Mouse (Mus musculus) adrenal gland, postnatal 36 days (tissue): ENCODE measurements around the gene Jmjd4. TPM values are rescaled to one million over a fixed set of nuclear protein-coding genes. Genes with fewer than 3 reads are reported as not detected.

Experiments
- DNase-seq, 2 experiments: peaks; one replicate each; pipeline ENCODE4 v3.0.0; 2021; ENCODE audit warnings: mixed read lengths in 1 of 2
- long read RNA-seq, 2 experiments: library from polyadenylated mRNA; stranded (forward); transcript quantifications; one replicate each; pipeline ENCODE4 v2.0.0; 2021; ENCODE audit warnings: borderline sequencing depth in 2 of 2
- total RNA-seq, 2 experiments: library from RNA; stranded (reverse); gene quantifications; 2 replicates each; pipeline ENCODE4 v1.2.3; 2021

Jmjd4 gene
- 1 to 10 TPM; 9.2 to 9.3 TPM for total RNA-seq
- long read RNA-seq, experiment 1, full-length matches to known transcripts: 9 of 13 reads
- long read RNA-seq, experiment 1, partial matches to known transcripts: 1 of 13 reads
- long read RNA-seq, experiment 1, other reads (novel, unspliced or antisense): 3 of 13 reads
- long read RNA-seq, experiment 2, full-length matches to known transcripts: 2 of 3 reads
- long read RNA-seq, experiment 2, partial matches to known transcripts: 0 of 3 reads
- long read RNA-seq, experiment 2, other reads (novel, unspliced or antisense): 1 of 3 reads

GRCm38 (mm10) chr11:59449741-59450229, at the start of gene Jmjd4:
Gene Jmjd4 (plus strand): TSS chr11:59450045.
- peak; percentile 93 to 94 for DNase-seq

DNA sequence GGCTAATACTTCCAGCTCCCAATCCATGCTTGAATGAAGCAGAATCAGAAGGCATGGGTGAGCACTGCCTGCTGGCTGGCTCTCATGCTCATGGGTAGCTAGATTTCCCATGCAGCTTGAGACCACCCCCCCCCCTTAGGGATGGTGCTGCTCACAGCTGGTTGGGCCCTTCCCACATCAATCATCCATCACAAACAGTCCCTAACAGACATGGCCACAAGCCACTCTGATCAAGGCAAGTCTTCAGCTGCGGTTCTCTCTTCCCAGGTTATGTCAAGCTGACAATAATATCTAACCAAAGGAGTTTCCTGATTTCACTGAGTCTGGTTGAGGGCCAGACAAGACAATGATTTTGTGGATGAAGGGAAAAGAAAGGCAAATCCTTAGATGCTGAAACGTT, 49.0 kb upstream of the Jmjd4 start:
- no peak for DNase-seq

- peak; percentile 54 to 76 for DNase-seq
Measured at GRCm38 (mm10) chr11:59405761-59406160, 44.1 kb upstream of the Jmjd4 start.

DNA sequence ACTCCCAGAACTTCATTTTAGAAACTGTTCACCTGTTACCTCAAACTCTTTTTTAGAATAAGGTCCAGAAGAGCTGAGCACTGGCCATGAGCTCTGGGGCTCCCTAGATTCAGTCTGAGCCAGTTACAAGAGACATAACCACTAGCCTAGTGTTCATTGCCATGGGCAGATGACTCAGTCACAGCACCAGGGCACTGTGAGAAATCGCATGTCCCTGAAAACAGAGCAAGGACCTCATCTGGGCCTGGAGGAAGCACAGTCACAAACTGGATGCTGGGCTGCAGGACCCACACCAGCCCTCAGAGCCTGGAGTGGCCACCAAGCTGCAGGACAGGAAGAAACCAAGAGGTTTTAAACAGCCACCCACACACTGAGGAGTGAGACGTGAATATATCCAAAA, 39.0 kb upstream of the Jmjd4 start:
- peak; percentile 65 to 71 for DNase-seq

GRCm38 (mm10) chr11:59412058-59412457, 37.8 kb upstream of the Jmjd4 start:
- DNase-seq: peak in 1 of 2 experiments; percentile 39

- peak in 1 of 2 experiments; percentile 29 for DNase-seq
Measured at GRCm38 (mm10) chr11:59412999-59413863, 36.6 kb upstream of the Jmjd4 start.

DNA sequence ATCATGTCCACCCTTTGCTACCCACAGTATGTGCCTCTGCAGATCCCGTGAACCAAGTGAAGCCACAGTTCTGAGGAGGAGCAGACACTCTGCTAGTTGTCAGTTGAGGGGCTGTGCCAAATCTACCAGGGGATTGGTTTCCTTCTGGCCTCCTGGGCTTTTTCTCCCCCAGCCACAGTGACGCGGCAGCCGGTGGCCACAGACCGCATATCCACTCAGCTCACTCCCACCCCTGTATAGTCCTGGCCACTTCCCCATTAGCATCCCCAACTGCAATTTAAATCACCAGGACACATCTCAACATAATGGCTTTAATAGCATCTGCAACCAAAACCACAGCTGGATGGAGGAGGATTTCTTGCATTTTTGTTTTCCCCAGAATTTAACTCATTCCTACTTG, 31.1 kb upstream of the Jmjd4 start:
- DNase-seq: no peak

DNA sequence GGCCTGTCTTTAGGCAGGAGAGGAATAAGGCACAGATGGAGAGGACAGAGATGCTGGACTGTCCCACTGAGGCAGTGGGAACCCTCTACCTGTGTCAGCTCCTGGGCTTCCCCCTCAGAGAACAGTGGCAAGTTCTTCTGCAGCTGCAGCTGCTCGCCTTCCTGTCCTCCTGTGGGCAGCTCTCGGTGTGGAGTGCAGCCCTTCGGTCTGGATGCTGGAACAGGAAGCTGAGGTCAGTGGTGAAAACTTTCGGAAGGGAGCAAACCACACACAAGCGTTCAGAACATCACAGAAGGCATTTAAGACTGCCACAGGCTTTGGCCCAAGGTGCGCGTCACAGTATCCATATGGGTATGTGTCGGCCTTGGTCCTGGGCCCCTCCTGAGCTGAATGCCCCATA, 28.4 kb upstream of the Jmjd4 start:
- DNase-seq: no peak

GRCm38 (mm10) chr11:59421967-59422366, 27.9 kb upstream of the Jmjd4 start:
- no peak for DNase-seq

DNA sequence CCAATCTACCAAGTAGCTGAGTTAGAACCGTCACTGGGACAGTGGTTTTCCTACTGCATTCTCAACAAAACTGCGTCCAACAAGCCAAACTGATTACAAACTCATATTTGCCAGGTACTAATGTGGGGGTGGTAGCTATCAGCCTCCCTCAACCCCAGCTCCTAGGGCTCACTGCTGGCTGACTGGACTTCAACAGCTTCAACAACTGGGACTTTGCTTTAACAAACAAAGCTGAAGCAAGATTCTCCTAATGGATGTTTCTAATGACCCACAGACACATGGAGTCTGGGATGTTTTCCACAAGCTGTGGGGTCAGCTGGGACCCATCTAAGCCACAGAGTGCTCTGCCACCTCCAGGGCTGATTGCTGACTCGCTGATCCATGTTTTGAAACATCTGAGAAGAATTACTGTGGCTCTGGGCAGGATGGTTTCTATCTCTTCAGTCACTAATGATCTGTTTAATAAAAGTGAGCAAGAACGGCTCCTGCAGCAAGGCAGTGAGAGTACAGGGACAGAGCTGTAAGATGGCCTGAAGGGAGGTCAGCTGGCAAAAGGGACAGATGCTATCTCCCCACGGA, 26.7 kb upstream of the Jmjd4 start:
- no peak for DNase-seq

DNA sequence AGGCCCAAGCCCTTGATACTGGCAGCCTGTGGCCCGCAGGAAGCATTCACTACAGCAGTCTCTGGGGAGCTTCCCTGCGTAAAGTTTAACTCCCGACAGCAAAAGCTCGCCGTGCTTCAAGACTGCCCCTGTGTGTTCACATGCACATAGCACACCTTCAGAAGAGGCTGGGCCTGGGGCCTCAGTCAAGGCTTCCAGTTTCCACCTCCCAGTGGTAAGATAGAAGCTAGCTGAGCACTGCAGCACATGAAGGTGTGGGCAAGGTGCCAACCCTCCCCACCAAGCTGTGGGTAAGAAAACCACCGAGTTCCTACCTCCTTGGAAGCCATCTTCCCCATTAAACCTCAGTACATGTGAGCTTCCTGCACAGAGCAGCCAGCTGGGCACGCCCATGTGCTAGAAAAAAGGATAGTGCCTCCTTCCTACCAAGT, 24.2 kb upstream of the Jmjd4 start:
- peak in 1 of 2 experiments; percentile 37 for DNase-seq

DNA sequence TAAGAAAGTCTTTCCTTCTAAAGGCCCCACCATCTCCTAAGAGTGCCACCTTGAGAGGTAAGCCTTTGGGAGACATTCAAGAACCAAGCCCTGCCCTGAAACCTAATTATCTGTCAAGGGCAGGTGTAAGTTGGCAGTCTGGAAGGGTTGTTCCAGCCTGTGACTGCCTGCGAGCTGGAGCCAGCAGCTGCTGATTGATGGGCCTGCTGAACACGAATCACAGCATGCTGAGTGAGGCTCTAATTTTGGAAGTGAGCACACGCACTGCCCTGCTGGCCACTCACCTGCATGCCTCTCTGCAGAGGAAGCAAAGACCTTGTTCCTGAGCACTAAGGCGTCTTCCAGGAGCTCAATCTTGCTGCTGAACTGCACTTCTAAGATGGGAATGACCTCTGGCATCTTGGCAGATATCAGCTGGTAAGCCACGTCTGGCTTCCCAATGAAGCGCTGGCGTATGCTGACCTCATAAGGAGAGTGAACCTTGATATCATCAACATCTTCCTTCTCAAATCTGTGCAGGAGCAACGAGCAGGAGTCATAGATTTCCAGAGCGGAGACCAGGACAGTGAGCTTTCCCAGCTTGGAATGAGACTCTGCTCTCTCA, 21.7 kb upstream of the Jmjd4 start:
- no peak for DNase-seq

- DNase-seq: no peak
Measured at GRCm38 (mm10) chr11:59429959-59430358, 19.9 kb upstream of the Jmjd4 start.

DNA sequence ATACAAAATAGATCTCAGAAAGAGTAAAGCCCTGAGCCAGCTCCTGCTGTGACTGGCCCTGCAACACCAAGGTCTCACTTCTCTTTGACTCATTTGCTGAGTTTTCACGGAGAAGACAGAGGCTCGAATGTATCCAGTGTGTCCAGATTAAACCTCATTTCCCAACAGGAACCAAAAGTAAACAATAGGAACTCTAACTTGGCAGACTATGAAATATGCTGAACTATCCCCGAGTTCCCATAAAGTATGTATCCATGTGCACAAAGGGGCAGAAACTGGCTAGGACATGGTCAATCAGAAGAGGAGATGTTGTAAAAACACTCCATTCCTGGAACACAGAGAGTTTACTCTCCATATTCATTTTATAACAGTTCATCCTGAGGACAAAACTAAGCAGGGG, 17.6 kb upstream of the Jmjd4 start:
- DNase-seq: no peak

- no peak for DNase-seq
Measured at GRCm38 (mm10) chr11:59437954-59438353, 11.9 kb upstream of the Jmjd4 start.

GRCm38 (mm10) chr11:59443102-59443501, 6.7 kb upstream of the Jmjd4 start:
- DNase-seq: no peak

DNA sequence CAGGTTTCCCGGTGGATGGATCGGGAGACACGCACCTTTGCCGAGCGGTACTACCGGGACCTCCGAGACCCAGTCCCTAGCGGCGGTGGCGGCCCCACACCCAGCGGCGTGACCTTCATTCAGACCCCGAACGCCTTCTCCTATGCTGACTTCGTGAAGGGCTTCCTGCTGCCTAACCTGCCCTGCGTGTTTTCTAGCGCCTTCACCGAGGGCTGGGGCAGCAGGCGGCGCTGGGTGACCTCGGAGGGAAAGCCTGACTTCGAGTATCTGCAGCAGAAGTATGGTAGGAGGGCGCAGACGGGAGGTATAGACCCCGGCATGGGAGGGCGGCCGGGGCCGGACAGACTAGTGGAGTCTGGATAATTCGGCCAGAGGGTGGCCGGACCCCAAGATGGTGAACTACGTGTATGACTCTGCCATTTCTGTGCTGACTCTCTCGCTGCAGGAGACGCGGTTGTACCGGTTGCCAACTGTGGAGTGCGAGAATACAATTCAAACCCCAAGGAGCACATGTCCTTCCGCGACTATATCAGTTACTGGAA, 456 bp downstream of the Jmjd4 start:
- DNase-seq: peak in 1 of 2 experiments; percentile 47

DNA sequence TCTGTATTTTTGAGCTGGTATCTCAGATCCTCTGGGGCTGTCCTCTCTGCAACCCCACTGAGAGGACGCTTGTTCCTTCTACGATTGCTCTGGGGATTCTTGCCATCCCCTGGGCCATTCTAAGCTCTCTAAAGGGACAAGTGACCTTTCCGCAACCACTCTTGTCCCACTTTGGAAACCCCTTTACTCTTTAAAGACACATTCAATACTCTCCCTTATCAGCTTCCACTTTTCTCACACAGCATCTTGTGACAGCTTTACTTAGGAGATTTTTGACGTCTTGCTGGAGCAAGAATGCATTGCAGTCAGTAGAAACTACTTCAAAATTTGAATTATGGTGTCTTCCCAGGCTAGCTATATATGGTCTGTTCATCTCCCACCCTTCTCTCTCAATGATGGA, 1.2 kb downstream of the Jmjd4 start, which contains the start of gene Snap47:
Gene Snap47, minus strand, starts transcription at position 101 of the 400 bp plus-strand sequence.
- DNase-seq: no peak

- DNase-seq: peak; percentile 42 to 56
Measured at GRCm38 (mm10) chr11:59456346-59456745, 6.5 kb downstream of the Jmjd4 start.

- no peak for DNase-seq
Measured at GRCm38 (mm10) chr11:59456891-59457290, 7.0 kb downstream of the Jmjd4 start.

- DNase-seq: peak; percentile 74 to 76
Measured at GRCm38 (mm10) chr11:59458973-59459372, 9.1 kb downstream of the Jmjd4 start.

DNA sequence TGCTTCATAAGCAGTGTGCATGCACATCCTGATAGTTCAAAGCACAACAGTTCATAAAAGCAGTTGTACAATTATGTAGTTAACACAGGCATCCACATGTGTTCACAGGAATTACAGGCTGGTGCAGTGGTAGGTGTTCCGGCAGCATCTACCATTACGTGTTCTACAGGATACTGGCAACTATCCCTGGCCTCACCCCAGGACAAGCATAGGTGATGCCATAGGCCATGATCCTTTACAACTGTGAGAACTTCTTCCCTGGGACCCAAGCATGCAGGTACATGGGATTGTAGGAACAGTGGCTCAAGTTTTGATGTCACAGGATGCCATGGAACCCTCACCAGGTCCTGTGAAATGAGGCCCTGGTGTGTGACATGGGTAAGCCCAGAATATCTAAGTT, 10.6 kb downstream of the Jmjd4 start:
- DNase-seq: no peak
